Mouse (Mus musculus) c-Kit-positive CD71-positive TER-119-positive erythroid progenitor cells, embryonic 14.5 days (primary cell): ENCODE results near the gene 4933400A11Rik.

Source experiments
- DNase-seq: peaks from one replicate; pipeline ENCODE4 v3.0.0-alpha.2; 2013; ENCODE audit warnings: low spot score

The 4933400A11Rik gene

GRCm38 (mm10) chrX:169779535-169779934, at the start of gene 4933400A11Rik:
4933400A11Rik (minus strand) TSS chrX:169779635.
- DNase-seq = no peak

GRCm38 (mm10) chrX:169828136-169828535, 48.7 kb upstream of the 4933400A11Rik start:
- DNase-seq = no peak

GRCm38 (mm10) chrX:169827720-169828119, 48.3 kb upstream of the 4933400A11Rik start:
- no peak for DNase-seq

- no peak for DNase-seq
Measured at GRCm38 (mm10) chrX:169826947-169827346, 47.5 kb upstream of the 4933400A11Rik start.

DNA sequence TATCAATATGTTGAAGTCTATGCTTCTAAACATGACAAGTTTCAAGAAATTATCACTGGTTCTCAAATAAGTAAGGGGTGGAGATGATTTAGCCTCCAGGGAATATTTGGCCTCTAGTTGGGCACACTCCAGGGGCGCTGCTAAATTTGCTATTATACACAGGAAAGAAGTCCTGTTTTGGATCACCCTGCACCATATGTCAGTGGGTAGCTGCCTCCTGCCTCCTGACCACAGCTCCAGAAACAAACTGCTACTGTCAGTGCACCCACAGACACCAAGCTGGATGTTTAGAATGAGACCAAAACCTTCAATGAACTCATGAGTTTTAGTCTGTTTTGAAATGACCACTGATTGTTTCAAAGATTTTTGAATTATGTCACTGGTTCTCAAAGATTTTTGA, 34.2 kb upstream of the 4933400A11Rik start:
- DNase-seq = no peak

DNA sequence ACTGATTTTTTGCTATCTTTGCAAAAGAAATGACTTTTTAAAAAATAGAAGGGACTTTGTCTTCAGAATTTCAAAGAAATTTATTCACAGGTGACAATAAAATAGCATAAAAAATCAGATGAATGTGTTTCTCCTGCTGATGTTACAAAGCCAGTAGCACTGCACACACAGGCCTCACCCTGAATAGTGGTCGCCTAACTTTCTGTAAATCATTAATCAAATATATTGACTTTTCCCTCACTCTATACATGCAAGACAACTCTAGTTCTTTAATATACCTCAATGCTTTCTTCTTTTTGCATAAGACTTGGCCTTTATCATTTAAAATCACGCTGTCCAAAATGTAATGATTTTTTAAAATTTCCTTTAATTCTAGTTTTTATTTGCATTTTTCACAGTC, 32.3 kb upstream of the 4933400A11Rik start:
- DNase-seq = no peak

DNA sequence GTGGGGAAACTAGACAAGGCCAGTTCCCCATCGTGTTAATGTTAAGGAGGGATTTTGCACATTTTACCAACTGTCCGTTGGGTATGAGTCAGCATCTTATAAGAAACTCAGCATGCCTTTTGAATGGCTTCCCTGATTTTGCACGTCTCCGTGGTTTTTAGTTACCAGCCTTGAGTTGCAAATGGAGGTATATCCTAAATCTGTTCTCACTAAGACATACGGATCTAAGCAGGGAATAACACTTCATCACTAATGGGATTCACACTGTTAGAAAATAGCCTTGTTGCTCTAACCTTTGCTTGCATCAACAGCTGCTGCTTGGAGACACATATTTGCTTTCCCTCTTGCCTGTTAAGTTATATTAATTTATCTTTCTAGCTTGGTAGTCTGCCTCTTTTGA, 31.9 kb upstream of the 4933400A11Rik start:
- DNase-seq = no peak

DNA sequence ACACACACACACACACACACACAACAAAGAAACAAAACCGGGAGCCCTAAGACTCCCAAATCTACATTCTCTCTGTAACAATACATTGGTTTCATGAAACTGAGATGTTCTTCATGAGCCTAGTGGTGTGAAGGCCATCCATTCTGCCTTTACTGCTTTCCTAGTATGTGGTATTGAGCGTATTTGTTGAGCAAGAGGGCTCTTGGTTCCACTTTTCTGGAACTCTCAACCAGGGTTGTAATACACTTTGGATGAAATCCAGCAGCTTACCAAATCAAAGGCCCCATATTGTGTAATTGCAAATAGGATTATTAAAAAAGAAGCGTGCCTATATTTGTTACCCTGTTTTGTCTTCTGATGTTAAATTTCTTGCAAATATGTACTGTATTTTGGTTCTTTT, 28.3 kb upstream of the 4933400A11Rik start:
- DNase-seq = no peak

- DNase-seq = no peak
Measured at GRCm38 (mm10) chrX:169805791-169806190, 26.4 kb upstream of the 4933400A11Rik start.

GRCm38 (mm10) chrX:169800238-169800637, 20.8 kb upstream of the 4933400A11Rik start:
- no peak for DNase-seq

GRCm38 (mm10) chrX:169798987-169799680, 19.7 kb upstream of the 4933400A11Rik start:
- DNase-seq = peak; percentile 1

DNA sequence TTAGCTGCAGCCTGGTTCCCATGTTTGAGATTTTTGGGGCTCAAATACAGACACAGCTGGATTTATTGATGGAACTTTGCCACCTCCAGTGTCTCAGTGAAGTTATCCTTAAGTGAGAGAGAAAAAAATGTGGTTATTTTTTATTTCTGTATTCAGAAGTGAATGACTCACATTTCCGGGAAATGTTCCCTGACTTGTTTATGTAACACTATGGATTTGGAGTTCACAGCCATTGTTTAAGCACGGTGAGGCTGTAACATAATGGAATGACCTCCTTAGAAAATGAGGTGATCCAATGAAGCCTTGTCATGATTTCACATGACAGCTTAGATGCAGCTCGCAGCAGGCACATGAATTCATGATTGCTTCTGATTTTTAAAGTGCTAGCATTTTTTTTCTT, 17.7 kb upstream of the 4933400A11Rik start:
- no peak for DNase-seq

DNA sequence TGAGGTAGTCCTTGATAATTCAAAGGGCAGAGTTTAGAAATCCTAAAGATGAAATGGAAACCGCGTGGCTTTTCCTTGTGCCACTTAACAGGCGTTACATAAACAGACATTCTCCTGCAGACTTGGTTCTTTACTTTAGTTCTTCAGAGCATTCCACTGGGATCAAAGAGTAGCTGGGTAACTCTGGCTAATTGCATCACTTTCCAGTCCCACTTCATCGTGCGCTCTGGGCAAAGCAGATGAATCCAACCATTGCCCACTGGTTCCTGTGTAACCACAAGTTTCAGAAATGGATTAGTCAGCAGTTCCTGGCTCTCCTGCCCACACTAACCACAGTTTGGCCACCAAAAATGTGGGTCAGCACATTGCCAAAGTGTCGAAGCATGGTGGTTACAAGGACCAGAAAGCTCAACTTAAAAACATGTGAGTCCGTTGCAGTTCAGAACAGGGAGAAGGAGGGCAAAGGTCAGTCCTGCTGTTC, 15.4 kb upstream of the 4933400A11Rik start:
- no peak for DNase-seq

- DNase-seq = no peak
Measured at GRCm38 (mm10) chrX:169794421-169794820, 15.0 kb upstream of the 4933400A11Rik start.

- no peak for DNase-seq
Measured at GRCm38 (mm10) chrX:169792879-169793278, 13.4 kb upstream of the 4933400A11Rik start.

DNA sequence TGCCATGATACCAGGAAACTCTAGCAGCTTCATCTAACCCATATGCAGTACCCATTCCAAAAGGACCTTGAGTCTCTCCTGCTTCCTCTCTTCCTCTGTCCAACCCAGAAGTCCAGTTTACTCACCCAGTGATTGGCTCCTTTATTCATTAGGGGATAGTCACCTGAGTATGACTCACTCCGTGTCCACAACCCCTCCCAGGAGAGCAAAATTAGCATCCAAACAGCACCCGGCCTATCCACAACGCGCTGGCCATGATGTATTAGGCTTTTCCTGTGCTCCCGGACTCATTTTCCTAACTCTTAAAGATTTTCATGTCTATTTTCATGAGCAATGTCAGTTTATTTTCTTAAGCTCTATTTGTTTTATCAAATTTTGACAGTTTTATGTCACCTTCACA, 10.3 kb upstream of the 4933400A11Rik start:
- DNase-seq = no peak

DNA sequence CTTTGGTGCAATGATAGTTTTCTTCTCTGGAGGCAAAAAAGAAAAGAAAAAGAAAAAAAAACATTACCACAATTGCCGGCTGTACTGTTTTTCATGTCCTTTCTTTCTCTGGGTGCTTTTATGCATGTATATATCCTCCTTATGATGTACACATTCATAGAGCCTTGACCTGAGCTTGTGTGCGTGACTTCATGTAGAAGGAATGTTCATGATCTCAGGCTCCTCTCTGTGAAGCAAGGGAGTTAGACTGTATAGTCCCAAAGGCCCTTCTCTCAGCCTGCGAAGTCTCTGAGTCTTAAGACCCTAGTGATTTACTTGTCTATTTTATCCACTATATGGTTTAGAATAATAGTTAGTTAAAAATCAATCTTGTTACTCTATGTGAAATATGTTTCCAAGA, 21.4 kb downstream of the 4933400A11Rik start:
- DNase-seq = no peak

- DNase-seq = no peak
Measured at GRCm38 (mm10) chrX:169735387-169735969, 44.0 kb downstream of the 4933400A11Rik start.
